Comparison of ENCODE assay signal across 8 mouse cellular contexts in the genomic region with DNA sequence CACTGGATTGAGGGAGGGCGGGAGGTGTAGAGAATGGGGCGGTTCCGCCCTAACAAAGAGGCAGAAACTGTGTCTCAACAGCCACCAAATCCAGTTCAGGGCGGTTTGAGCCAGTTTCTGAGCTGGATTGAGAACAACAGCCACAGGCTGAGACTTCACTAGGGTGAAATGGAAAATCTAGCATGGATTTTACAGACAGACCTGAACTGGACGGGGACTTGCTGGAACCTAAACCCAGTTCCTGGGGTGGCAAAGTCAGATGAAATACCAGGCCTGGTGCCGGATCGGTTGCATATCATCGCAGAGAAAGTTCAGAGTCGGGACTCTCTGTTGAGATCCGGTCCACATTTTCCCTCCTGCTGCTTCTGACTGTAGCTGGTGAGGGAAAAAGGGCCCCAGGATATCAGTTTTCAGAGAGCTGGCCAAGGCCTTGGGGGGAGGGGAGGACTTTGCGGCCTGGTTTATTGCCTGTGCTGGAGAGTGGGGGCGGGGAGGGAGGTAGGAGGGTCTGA. TPM values are rescaled to one million over a fixed set of nuclear protein-coding genes. Genes with fewer than 3 reads are reported as not detected.
A peak's percentile ranks its signal among the peaks of the same experiment; 100 is the strongest.
DNase-seq lines count a peak whose midpoint lies in the region.

No protein-coding gene starts in this region.

- DNase-seq in adrenal gland, adult 2 months: peak; percentile 95
- peak; percentile 98 for DNase-seq in embryo, embryonic 11 days
- peak; percentile 91 for DNase-seq in gastrocnemius, postnatal 14 days
- DNase-seq in induced T-regulatory cell, adult 2 months (ENCODE audit: low read depth): peak; percentile 82
- peak; percentile 89 for DNase-seq in left cerebral cortex, adult 9 months (ENCODE audit: low spot score in 2 of 2)
- peak; percentile 93 to 96 for DNase-seq in right cerebral cortex, postnatal 10 days (ENCODE audit: low spot score in 2 of 2)
- peak; percentile 96 for DNase-seq in urinary bladder, postnatal 14 days (ENCODE audit: low spot score)

- peaks cover 80% of the 10 kb centered on the region for H3K4me1 ChIP-seq in megakaryocyte, embryonic 14.5 days

- no peaks in the 10 kb centered on the region for H3K27me3 ChIP-seq in megakaryocyte, embryonic 14.5 days (replicated peaks)

- intact Hi-C loops in gastrocnemius, postnatal 14 days (cut with DNase I; ENCODE audit: low total_unique reads): loop anchor here (10.0 kb wide), 1 partner anchor 96 kb away; no protein-coding TSS in a partner anchor

- peak overlapping the region; percentile 84 for H3K4me3 ChIP-seq in megakaryocyte, embryonic 14.5 days (replicated peaks)

- no peaks in the 10 kb centered on the region for H3K9me3 ChIP-seq in megakaryocyte, embryonic 14.5 days

- peaks cover 10% of the 10 kb centered on the region for H3K36me3 ChIP-seq in megakaryocyte, embryonic 14.5 days (replicated peaks; ENCODE audit: low read length)

RNA-seq across cellular contexts. Expression of a gene that starts 37.5 kb away (rescaled TPM):
- 10 to 100 TPM; 60.9 to 62.4 TPM for total RNA-seq in adrenal gland, adult 2 months (2021)
- 16.4 and 21.6 TPM in 2 replicates for polyA plus RNA-seq in adrenal gland, adult 2 months (2012; rRNA removed)
- 10 to 100 TPM; 32.8 to 51.9 TPM for total RNA-seq in gastrocnemius, postnatal 14 days (2021)
- polyA plus RNA-seq in megakaryocyte, embryonic 14.5 days (2012; ENCODE audit: insufficient read depth, low replicate concordance): 4.6 and 12.1 TPM in 2 replicates

RNA-seq across cellular contexts. Expression of a gene that starts 53.1 kb away (rescaled TPM):
- total RNA-seq in adrenal gland, adult 2 months (2021): not detected
- not detected in 2 replicates for polyA plus RNA-seq in adrenal gland, adult 2 months (2012; rRNA removed)
- total RNA-seq in gastrocnemius, postnatal 14 days (2021): not detected
- polyA plus RNA-seq in megakaryocyte, embryonic 14.5 days (2012; ENCODE audit: insufficient read depth, low replicate concordance): not detected in 2 replicates

Comparison
In these comparisons a context has a peak if more than half of its experiments do, and no peak if none do; other contexts are left out.
1. Peak in every context shown above with its lines: DNase-seq and H3K4me3 ChIP-seq.